Mouse (Mus musculus) lung, postnatal 0 days (tissue): ENCODE results near the gene Pparg.

Experiments used
- CTCF ChIP-seq: IDR thresholded peaks from 2 replicates; pipeline ENCODE4 v1.5.1; 2016; ENCODE audit warnings: antibody characterized with exemption, mild to moderate bottlenecking
- EP300 ChIP-seq: IDR thresholded peaks from 2 replicates; pipeline ENCODE4 v1.6.1; 2016; ENCODE audit warnings: antibody characterized with exemption, mild to moderate bottlenecking, control low read depth

DNA sequence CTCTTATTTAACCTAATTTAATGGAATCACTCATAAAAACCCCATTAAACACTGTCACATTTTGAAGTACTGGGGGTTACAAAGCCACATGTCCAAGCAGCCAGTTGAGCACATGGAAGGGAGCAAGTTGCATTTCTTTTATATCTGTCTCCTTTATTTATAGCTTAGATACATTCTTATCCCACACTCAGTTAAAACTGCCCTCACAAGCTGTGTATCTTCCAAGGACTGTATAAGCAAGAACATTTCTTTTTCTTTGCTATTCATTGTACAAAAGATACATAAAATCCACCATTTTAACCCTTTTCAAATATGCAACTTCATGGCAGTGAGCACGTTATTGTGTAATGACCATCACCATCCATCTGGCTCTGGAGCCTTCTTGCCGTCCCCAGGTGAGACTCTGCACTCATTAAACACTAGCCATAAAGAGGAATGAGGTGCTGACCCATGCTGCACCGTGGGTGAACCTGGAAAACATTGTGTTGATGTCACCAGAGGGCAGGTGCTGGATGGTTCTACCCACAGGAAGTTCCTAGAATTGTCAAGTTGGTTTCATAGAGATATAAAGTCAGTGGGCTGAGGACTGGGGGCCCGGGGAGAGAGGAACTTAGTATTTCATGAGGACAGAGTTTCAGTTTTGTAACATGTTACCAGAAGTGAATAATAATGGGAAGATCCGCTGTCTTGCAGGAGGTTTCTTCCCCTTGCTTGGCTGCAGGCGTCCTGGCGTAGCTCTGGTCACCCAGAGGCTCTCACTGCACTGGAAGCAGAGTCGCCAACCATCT lies 39.6 kb upstream of the Pparg start:
- TF ChIP-seq CTCF = no peak
- no peak for TF ChIP-seq EP300
